Mouse (Mus musculus) adrenal gland, postnatal 25 days (tissue): ENCODE results near the gene Gm42517. TPM values are rescaled to one million over a fixed set of nuclear protein-coding genes. Genes with fewer than 3 reads are reported as not detected.

Experiments used
- DNase-seq: peaks from one replicate; pipeline ENCODE4 v3.0.0; 2021; ENCODE audit warnings: mixed read lengths
- total RNA-seq: library from RNA; stranded (reverse); gene quantifications from 2 replicates; pipeline ENCODE4 v1.2.3, GENCODE M21; 2021

The Gm42517 gene
- total RNA-seq, 1 experiment from 2014 or later = 2.0 TPM

DNA sequence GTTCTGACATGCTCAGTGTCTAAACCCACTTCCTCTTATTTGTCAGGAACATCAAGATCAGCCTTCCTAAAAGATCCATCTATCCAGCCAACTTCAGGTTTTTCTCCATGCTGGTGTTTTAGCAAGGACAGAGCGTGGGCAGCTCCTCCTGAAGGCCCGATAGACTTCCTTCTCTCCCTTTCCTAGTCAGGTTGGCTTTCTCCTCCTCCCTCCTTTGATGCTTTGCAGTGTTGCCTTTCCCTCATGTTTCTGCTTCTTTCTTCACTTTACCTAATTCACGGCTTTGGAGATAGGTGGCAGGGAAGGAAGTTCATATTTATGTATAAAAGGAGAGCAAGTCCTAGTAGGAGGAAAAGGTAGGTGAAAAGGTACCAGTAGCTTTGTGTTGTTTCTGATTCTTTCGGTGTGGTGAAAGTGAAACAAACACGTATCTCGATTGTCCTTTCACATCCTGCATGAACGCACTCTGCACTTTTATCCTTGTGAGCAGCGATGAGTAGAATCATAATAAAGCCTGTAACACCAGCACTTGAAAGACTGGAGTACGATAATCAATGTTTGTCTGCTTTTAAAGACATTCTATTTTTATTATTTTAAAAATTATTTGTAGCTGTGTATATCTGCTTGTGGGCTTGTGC, 18.1 kb downstream of the Gm42517 start:
- DNase-seq = no peak

DNA sequence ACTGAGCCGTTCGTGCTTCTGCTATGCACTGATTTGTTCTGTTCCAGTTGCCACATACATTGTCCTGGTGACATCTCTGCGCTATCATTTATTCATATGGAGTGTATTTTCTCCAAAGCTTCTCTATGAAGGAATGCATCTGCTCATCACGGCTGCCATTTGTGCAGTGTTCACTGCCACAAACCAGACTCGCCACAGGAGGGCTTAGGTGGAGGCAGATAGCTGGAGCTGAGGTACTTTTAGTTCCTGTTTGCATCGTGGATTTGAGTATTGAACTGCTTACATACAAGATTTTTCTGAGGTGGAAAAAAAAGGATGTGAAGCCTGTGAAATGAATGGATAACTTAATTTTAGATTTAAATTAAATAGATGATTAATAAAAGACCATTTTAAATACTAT, 19.9 kb downstream of the Gm42517 start:
- no peak for DNase-seq

DNA sequence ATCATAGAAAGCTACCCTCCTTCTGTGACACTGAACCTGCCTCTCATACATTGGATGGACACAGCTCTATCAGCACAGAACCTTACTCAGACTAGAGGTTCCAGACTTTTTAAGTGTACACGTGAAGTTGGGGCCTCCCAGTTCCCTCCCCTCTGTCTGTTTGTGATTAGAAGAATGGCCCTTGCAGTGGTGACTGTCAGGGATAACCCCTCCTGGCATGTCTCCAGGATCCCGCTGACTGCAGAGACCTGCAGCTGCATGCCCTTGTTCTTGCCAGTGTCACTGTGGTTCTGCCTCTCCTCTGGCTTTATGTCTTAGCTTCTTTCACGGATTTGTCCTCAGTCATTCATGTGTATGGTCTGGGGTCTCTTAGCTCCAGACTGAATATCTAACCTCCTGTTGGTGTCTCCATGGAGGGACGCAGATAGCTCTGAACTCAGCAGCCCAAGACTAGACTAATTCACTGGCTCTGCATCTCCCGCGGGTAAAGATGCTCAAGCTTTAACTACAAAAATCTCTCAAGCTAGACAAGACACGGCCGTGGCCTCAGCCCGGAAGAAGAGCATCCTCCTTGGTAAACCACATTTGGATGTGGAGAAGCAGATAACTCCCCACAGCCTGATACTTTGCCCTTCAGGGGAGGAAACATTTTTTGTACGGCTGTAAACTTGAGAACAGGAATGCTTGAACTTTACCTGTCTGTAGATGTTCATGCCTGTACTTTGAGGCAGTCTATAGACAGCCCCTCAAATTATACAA, 22.2 kb downstream of the Gm42517 start:
- DNase-seq = no peak

DNA sequence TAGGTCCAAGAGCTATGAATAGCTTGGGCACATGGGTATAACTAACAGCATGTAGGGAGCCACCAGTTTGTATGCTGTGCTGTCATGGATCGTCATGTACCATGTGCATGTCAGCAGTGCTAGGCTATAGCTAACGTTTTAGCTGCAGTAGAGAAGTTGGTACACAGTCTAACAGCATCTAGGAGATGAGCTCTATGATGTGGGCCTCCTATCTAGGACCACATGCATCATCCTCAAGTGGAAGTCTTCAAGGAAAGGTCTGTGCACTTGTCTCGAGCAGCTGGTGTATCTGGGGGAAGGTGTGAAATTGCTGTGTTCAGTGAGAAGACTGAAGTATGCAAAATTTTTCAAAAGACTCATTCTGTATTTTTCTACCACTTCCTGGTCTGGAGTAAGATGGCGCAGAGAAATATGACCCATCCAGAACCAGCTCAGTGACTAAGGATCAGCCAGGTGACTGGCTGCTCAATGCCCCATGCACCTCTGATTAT, 24.0 kb downstream of the Gm42517 start:
- DNase-seq = no peak

DNA sequence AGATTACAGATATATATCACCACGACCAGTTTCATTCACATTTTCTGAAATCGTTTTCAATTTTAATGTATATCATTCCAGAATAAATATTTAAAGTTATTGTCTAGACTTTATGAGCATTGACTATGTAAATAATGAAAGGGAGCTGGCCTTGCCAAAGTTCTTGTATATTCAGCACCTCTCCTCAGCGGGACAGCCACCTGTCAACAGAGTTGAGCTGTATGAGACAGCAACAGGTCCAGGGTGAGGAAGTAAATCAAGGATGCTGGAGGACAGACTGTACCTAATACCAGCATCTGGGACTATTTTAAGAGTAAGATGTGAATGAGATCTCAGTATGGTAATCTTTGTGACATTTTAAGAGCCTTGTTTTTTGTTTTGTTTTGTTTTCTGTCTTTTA, 29.7 kb downstream of the Gm42517 start:
- no peak for DNase-seq

DNA sequence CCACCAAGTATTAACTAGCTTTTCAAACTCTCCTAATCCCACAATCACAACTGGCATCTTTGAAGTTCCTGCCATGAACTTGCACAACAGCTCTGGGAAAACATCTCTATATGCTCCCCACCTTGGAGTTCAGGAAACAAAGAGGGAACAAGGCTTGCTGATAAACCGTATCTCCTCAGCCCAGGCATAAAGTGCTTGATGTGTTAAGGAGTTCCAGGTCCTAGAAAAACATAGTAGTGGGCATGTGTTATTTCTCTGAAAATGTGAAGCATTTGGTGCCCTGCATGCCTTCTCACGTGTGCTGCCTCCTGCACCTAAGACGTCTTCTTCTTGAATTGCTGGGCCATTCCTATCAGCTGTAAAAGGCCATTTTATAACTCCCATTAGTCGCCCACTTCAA, 30.3 kb downstream of the Gm42517 start:
- no peak for DNase-seq

DNA sequence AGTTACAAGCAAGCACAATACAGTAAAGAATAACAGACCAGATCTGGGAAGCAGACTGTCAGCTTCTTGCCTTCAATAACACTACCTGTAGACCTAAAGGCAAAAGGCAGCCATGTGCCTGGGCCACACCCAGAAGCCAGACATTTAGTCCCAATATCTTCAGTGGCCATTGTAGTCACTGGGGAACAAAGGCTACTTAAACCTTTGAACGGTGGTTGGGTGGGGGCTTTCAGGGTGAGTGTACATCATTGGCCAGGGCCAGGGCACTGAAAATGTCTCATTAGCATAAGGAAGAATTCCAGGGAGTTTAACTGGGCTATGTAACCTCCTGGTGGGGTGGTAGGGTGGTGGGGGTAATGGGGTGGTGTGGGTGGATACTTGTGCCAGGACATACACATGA, 36.7 kb downstream of the Gm42517 start:
- DNase-seq = no peak

Other genes with a start within 250 kb of the Gm42517 start
- 38.6 and 40.8 TPM in 2 replicates for gene Tmed5, start 235.3 kb downstream of the Gm42517 start, total RNA-seq
- 1.2 and 2.1 TPM in 2 replicates for gene Ccdc18, start 235.0 kb downstream of the Gm42517 start, total RNA-seq
- 31.9 and 35.2 TPM in 2 replicates for gene Dr1, start 99.0 kb downstream of the Gm42517 start, total RNA-seq
- gene Pigg, start 55.3 kb downstream of the Gm42517 start, total RNA-seq = 12.1 and 13.8 TPM in 2 replicates
- not detected in 2 replicates for gene Pde6b, start 20.5 kb upstream of the Gm42517 start, total RNA-seq
- 347 and 535 TPM in 2 replicates for gene Atp5k, start 66.5 kb upstream of the Gm42517 start, total RNA-seq
- gene Mfsd7a, start 81.0 kb upstream of the Gm42517 start, total RNA-seq = 1.1 TPM in 2 replicates
- 40.3 and 55.4 TPM in 2 replicates for gene Pcgf3, start 93.3 kb upstream of the Gm42517 start, total RNA-seq
- 1.8 and 3.0 TPM in 2 replicates for gene Cplx1, start 182.1 kb upstream of the Gm42517 start, total RNA-seq